Comparison of ENCODE assay signal across 8 mouse cellular contexts in genomic region chr7:100893249-100894056, GRCm38 (mm10). TPM values are rescaled to one million over a fixed set of nuclear protein-coding genes. Genes with fewer than 3 reads are reported as not detected.
DNase-seq lines count a peak whose midpoint lies in the region; ATAC-seq and TF ChIP-seq lines count a peak whose summit lies in the region.

No protein-coding gene starts in this region.

- no peaks in the 10 kb centered on the region for H3K27me3 ChIP-seq in forebrain, postnatal 0 days (ENCODE audit: insufficient read depth, low read length)
- H3K27me3 ChIP-seq in neural tube, embryonic 15.5 days (replicated peaks), result no peaks in the 10 kb centered on the region

- peak overlapping the region; percentile 56 for H3K4me3 ChIP-seq in forebrain, postnatal 0 days (ENCODE audit: low read depth, low read length)
- H3K4me3 ChIP-seq in neural tube, embryonic 15.5 days (replicated peaks), result peak overlapping the region; percentile 54

- peak; percentile 33 to 51 for DNase-seq in left cerebral cortex, adult 18-20 months (ENCODE audit: low spot score in 2 of 2)
- DNase-seq in left cerebral cortex, adult 11 months (ENCODE audit: low spot score), result no peak
- DNase-seq in forebrain, postnatal 0 days, result peak; percentile 51
- peak; percentile 55 to 79 for DNase-seq in left cerebral cortex, postnatal 14 days (ENCODE audit: low spot score in 2 of 2)
- DNase-seq in embryo, embryonic 11 days, result no peak
- DNase-seq in spleen, adult 12 weeks (ENCODE audit: low spot score), result no peak

- peaks cover 19% of the 10 kb centered on the region for H3K36me3 ChIP-seq in forebrain, postnatal 0 days (ENCODE audit: insufficient read depth)
- H3K36me3 ChIP-seq in neural tube, embryonic 15.5 days, result peaks cover 11% of the 10 kb centered on the region

- peak overlapping the region; percentile 80 for H3K27ac ChIP-seq in forebrain, postnatal 0 days (ENCODE audit: low read depth, low read length)
- H3K27ac ChIP-seq in neural tube, embryonic 15.5 days (replicated peaks), result peak overlapping the region; percentile 54

- no peak for TF ChIP-seq CTCF in forebrain, postnatal 0 days (IDR thresholded peaks at IDR 0.05; ENCODE audit: low read depth)

- 0 out of 2 replicates have a peak, but pooled peaks have one; percentile 9 for ATAC-seq in cerebellum, adult (ENCODE audit: insufficient number of reproducible peaks, low FRiP score, low TSS enrichment)
- peak; percentile 21 for ATAC-seq in forebrain, postnatal 0 days
- peak; percentile 6; the same call in 1 of the 2 replicates for ATAC-seq in neural tube, embryonic 15.5 days (ENCODE audit: low FRiP score)

- 20% methylated on average over 20 of the region's 20 CpGs for WGBS in forebrain, postnatal 0 days
- WGBS in neural tube, embryonic 15.5 days, result 51% methylated on average over 20 of the region's 20 CpGs

- peaks cover 24% of the 10 kb centered on the region for H3K4me1 ChIP-seq in forebrain, postnatal 0 days (ENCODE audit: insufficient read depth)
- H3K4me1 ChIP-seq in neural tube, embryonic 15.5 days, result peaks cover 42% of the 10 kb centered on the region

- intact Hi-C loops in left cerebral cortex, postnatal 14 days (cut with DNase I), result no loop called here

- H3K9ac ChIP-seq in forebrain, postnatal 0 days, result peak overlapping the region; percentile 88
- H3K9ac ChIP-seq in neural tube, embryonic 15.5 days (replicated peaks), result peak overlapping the region; percentile 70

- no peaks in the 10 kb centered on the region for H3K9me3 ChIP-seq in forebrain, postnatal 0 days (ENCODE audit: low read length)
- H3K9me3 ChIP-seq in neural tube, embryonic 15.5 days (replicated peaks), result no peaks in the 10 kb centered on the region

- H3K4me2 ChIP-seq in forebrain, postnatal 0 days (ENCODE audit: low read depth), result peak overlapping the region; percentile 87
- H3K4me2 ChIP-seq in neural tube, embryonic 15.5 days, result peak overlapping the region; percentile 93

RNA-seq across cellular contexts. Expression of gene Relt, which starts 30.2 kb away (rescaled TPM):
- 10 to 100 TPM; 13.2 to 21.8 TPM for total RNA-seq in left cerebral cortex, adult 18-20 months (2021)
- 7.5 and 8.3 TPM in 2 replicates for total RNA-seq in forebrain, postnatal 0 days (2014; rRNA removed)
- 4.4 and 5.1 TPM in 2 replicates for polyA plus RNA-seq in forebrain, postnatal 0 days (2015; fragmentation: Nextera tagmentation; extraction: Ambion mirVana)
- 10 to 100 TPM in 1 of 2 experiments, 1 to 10 TPM in 1; 9.7 to 10.6 TPM for total RNA-seq in left cerebral cortex, postnatal 14 days (2021)
- 5.9 and 6.3 TPM in 2 replicates for polyA plus RNA-seq in neural tube, embryonic 15.5 days (2015; fragmentation: Nextera tagmentation; extraction: Ambion mirVana)

RNA-seq across cellular contexts. Expression of gene Arhgef17, which starts 38.5 kb away (rescaled TPM):
- 100 to 1,000 TPM; 136 to 141 TPM for total RNA-seq in left cerebral cortex, adult 18-20 months (2021)
- total RNA-seq in forebrain, postnatal 0 days (2014; rRNA removed), result 47.9 and 52.7 TPM in 2 replicates
- 9.8 and 12.5 TPM in 2 replicates for polyA plus RNA-seq in forebrain, postnatal 0 days (2015; fragmentation: Nextera tagmentation; extraction: Ambion mirVana)
- total RNA-seq in left cerebral cortex, postnatal 14 days (2021), result 10 to 100 TPM; 81.3 to 91.6 TPM
- 12.2 and 12.9 TPM in 2 replicates for polyA plus RNA-seq in neural tube, embryonic 15.5 days (2015; fragmentation: Nextera tagmentation; extraction: Ambion mirVana)

Comparison
In these comparisons a context has a peak if more than half of its experiments do, and no peak if none do; other contexts are left out.
1. DNase-seq: peak in left cerebral cortex, adult 18-20 months (2 of 2), forebrain, postnatal 0 days (single experiment) and left cerebral cortex, postnatal 14 days (2 of 2); none in left cerebral cortex, adult 11 months (single experiment), embryo, embryonic 11 days (single experiment) and spleen, adult 12 weeks (single experiment).
2. Peak in every context shown above with its lines, with median percentiles within 50 percentile points of each other: ATAC-seq.